Mouse (Mus musculus): ENCODE measurements around the gene Pdx1. TPM values are rescaled to one million over a fixed set of nuclear protein-coding genes. Genes with fewer than 3 reads are reported as not detected.

The Pdx1 gene
- total RNA-seq, 2 experiments from 2014 or later = not detected

DNA sequence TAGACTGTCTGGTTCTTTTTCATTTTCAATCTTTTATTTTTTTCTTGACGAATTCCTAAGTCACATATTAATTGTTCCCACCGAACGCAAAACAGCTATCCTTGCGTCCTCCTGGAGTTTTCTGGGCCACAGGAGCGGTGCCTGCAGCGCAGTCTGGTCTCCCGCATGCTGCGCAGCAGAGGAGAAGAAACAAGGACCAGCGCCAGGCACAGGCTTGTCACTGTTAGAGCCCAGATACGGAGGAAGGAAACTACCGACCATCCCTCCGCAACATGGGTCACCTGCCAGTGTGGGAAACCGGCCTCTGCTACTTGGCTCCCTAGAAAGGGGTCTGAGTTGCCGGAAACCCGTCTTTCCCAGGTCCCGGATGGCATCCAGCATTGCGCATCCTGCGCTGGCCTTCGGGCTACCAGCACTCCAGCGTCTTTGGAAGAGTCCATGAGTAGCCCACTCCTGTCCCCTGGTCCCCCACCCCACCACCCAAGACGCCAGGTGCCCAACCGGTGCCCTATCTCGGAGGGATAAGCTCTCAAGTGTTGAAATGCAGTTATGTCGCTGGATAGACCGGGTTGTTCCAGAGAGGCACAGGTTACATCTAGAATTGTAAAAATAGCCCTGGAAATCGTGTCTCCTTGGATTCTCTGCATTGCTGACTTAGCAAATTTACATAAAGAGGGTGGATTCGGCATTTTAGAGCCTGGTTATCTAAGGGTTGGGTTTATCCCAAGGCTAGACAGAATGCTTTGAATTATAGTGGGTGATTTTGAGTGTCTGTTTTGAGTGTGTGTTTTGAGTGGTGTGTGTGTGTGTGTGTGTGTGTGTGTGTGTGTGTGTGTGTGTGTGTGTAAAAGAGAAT, 43.3 kb downstream of the Pdx1 start:
- no peak for DNase-seq

- DNase-seq = no peak
Observed at GRCm38 (mm10) chr5:147314646-147315431, 45.1 kb downstream of the Pdx1 start.

- DNase-seq = no peak
Observed at GRCm38 (mm10) chr5:147315432-147316075, 45.8 kb downstream of the Pdx1 start.

- DNase-seq = no peak
Observed at GRCm38 (mm10) chr5:147317321-147317720, 47.6 kb downstream of the Pdx1 start.

DNA sequence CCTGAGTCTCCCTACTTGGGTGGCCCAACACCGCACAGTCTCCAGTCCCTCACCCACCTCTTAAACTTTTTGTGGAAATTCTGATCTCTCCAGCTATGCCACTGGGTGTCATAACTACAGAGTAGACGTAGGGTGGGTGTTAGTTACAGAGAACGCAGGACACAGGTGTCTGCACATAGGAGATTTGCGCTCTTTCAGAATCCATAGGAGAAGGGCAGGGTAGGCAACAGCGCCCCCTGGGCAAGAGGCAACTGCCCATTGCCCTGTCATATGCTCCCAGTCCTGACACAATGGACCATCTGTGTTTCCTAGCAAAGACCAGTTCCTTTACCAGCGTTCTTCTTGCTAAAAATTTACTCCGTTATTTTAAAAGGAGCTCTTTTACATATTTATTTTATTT, 48.2 kb downstream of the Pdx1 start:
- DNase-seq = no peak

DNA sequence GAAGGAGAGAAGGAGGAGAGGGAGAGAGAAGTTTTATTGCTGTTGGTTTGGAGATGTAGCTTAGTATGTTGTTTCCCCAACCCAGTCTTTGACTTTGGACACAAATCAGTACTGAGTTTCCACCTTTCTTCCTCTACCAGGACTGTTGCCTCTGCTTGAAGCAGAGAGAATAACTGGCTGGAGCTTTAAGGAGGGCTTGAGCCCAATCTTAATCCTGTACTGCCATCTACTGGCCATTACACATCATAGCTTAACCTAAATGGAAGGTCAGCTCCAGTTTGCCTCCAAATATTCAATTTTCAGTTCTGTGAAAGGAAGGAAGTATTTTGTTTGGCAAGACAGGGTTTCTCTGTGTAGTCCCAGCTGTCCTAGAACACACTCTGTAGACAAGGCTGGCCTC, 49.9 kb downstream of the Pdx1 start:
- no peak for DNase-seq

- DNase-seq = no peak
Observed at GRCm38 (mm10) chr5:147322183-147322582, 52.4 kb downstream of the Pdx1 start, which contains the start of gene Urad. TSS of gene Urad (minus strand) at chr5:147322440.

- peak; percentile 82 for DNase-seq
Observed at GRCm38 (mm10) chr5:147323237-147323917, 53.6 kb downstream of the Pdx1 start.

Small RNA genes lying within 50 kb of the gene (microRNA-seq; reads per million reads assigned to microRNA genes)
- 0 reads per million in 2 experiments for gene Mir7k

Other genes with a start within 250 kb of the Pdx1 start
- 10 to 100 TPM; 16.5 to 16.6 TPM for gene Lnx2, start 193.4 kb upstream of the Pdx1 start, total RNA-seq (2021)
- 10 to 100 TPM; 78.1 to 81.6 TPM for gene Polr1d, start 192.9 kb upstream of the Pdx1 start, total RNA-seq (2021)
- not detected for gene Gsx1, start 81.3 kb upstream of the Pdx1 start, total RNA-seq (2021)
- not detected for gene Cdx2, start 37.3 kb downstream of the Pdx1 start, total RNA-seq (2021)
- not detected for gene Urad, start 52.5 kb downstream of the Pdx1 start, total RNA-seq (2021)
- gene Flt3, start 130.5 kb downstream of the Pdx1 start, total RNA-seq (2021) = not detected
- gene Pan3, start 160.2 kb downstream of the Pdx1 start, total RNA-seq (2021) = 10 to 100 TPM; 57.2 to 58.4 TPM